Mouse (Mus musculus) gastrocnemius, postnatal 10 days (tissue): ENCODE measurements around the gene Sirpb1a. TPM values are rescaled to one million over a fixed set of nuclear protein-coding genes. Genes with fewer than 3 reads are reported as not detected.
"Not testable (repeated sequence)": the region's sequence is repeated elsewhere in the genome, so short reads cannot be mapped to it uniquely, and the experiment has no call there.

Experiments
- DNase-seq: peaks from one replicate; pipeline ENCODE4 v3.0.0; 2021; ENCODE audit warnings: mixed read lengths
- long read RNA-seq, 2 experiments: library from polyadenylated mRNA; stranded (forward); transcript quantifications; one replicate each; pipeline ENCODE4 v2.0.0; 2021
- total RNA-seq, 2 experiments: library from RNA; stranded (reverse); gene quantifications; 2 replicates each; pipeline ENCODE4 v1.2.3; 2021

The Sirpb1a gene
- not detected for total RNA-seq
- long read RNA-seq, experiment 1, result 0 reads
- long read RNA-seq, experiment 2, result 0 reads

DNA sequence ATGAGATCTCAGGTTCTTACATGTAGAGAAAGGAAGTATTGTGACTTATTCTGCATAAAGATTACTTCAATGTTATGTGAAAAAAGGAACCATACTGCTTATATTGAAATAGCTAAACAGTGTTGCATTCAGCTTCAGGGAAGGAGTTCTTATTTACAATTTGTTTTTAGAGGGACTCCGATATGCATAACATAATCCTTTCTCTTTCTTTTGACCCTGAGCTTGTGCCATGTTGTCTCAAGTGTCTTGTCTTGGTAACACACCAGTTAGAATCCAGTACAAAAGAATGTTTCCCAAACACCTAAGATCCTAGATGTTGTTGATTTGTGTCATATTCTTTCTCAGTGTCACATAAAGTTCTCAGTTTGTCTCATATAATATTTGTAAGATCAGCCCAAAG, at the start of gene Sirpb1a:
Sirpb1a (minus strand) TSS at position 74 of the 400 bp plus-strand sequence.
- not testable (repeated sequence) for DNase-seq

DNA sequence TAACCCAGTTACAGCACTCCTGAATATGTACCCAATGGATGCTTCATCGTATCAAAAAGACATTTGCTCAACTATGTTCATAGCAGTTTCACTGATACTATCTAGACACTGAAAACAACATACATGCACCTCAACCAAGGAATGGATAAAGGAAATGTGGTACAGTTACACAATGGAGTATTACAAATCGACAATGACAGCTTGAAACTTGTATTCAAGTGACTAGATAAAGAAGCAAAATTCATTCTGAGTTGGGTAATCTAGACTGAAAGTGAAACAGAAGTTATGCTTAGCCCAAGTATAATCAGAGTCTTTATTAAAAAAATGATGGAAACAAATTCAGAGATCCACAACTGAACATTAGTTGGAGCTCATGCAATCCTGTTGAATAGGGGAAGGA, 48.5 kb upstream of the Sirpb1a start:
- not testable (repeated sequence) for DNase-seq

DNA sequence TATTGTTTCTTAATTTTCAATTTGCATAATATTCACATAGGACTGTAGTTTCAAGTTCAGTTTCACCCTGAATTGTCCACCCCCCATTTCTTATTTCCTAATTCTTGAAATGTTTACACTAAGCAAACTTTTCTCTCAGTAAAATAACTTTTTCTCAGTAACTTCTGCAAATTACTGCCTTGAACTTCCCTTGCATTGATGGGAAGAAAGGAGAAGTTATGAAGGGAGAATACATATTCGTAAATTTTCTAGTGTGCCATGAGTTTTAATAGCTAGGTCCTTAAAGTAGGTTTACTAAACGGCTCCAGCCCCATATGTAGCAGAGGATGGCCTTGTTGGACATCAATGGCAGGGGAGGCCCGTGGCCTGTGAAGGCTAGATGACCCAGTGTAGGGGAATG, 43.8 kb upstream of the Sirpb1a start:
- not testable (repeated sequence) for DNase-seq

DNA sequence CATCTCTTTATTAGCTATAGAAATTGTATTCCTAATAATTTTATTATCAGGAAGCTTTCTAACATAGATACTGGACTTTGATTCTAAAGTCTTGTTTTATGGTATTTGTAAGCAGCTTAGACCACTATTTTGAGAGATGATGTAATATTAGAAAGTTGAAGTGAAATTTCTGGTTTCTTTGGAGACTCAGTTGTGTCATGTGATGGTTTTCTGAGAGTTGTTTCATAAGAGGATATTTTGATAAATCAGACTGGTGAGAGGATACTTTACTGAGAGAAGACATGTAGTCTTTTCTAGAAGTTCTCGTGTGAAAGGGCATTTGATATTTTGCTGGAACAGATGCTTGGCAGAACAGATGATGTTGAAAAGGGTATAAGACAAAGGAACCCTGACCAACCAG, 17.6 kb upstream of the Sirpb1a start:
- not testable (repeated sequence) for DNase-seq

DNA sequence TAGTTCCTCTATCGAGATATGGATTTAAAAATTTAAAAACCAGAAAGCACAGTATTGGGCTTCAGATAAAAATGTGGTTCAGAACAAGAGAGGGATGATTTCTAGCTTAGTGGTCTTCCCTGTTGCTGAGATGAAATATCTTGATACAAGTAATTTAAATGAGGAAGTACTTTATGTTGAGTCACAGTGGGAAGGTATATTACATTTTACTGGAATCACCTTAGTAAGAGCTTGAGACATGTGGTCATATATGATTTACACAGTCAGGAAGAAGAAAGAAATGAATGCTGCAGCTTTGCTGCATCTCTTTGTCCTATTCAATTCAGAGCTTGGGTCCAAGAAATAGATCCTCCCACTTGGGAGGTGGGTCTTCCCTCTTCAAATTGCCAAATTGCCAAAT, 13.5 kb upstream of the Sirpb1a start:
- DNase-seq, result not testable (repeated sequence)

DNA sequence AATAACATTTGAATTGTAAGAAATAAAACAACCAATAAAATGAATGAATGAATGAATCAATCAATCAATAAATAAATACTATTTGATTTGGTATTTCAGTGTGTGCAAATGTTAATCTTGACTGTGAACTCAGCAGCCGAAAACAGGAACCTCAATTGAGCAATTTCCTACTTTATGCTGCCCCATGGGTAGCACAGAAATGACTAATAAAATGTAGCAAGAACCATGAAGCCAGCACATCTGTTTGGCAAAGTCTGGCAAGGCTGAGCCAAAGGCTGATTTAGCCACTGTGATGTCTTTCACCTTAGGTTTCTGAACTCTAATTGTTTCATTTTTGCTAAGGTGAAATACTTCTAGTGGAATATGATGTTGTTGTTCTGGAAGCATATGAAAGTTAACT, 1.6 kb upstream of the Sirpb1a start:
- DNase-seq, result no peak

DNA sequence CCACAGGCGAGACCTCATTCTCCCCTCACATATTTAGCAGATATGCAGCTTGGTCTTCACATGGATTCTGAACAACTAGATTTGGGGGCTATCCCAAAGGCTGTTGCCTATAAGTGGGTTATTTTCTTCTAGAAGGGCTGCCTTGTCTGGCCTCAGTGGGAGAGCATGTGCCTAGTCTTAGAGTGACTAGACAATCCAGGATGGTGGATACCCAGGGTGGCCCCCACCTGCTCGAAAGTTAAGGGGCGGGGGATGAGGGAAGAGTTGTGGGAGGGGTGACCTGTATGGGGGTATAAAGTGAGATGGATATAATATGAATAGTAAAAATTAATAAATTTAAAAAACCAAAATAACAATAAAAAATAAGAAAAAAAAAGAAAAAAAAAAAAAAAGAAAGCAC, 70.6 kb downstream of the Sirpb1a start:
- not testable (repeated sequence) for DNase-seq

DNA sequence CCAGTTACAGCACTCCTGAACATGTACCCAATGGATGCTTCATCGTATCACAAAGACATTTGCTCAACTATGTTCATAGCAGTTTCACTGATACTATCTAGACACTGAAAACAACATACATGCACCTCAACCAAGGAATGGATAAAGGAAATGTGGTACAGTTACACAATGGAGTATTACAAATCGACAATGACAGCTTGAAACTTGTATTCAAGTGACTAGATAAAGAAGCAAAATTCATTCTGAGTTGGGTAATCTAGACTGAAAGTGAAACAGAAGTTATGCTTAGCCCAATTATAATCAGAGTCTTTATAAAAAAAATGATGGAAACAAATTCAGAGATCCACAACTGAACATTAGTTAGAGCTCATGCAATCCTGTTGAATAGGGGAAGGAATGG, 76.0 kb downstream of the Sirpb1a start:
- not testable (repeated sequence) for DNase-seq

DNA sequence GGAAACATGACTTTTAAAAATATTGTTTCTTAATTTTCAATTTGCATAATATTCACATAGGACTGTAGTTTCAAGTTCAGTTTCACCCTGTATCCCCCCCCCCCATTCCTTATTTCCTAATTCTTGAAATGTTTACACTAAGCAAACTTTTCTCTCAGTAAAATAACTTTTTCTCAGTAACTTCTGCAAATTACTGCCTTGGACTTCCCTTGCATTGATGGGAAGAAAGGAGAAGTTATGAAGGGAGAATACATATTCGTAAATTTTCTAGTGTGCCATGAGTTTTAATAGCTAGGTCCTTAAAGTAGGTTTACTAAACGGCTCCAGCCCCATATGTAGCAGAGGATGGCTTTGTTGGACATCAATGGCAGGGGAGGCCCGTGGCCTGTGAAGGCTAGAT, 80.7 kb downstream of the Sirpb1a start:
- not testable (repeated sequence) for DNase-seq

DNA sequence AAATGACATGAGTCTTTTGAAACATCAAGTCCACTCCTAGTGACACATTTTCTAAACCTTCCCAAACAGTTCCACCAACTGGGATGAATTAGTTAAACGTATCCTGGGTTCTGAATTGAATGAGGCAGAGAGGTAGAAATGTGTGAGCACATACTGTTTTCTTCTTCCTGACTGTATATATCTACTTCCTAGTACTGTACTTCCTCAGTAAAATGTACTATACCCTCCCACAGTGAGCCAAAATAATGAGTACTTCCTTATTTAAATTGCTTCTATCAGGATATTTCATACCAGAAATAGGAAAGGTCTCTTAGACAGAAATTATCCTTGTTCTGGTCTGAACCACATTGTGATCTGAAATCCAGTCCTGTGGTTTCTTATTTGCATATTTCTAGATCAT, 86.0 kb downstream of the Sirpb1a start:
- no peak for DNase-seq

DNA sequence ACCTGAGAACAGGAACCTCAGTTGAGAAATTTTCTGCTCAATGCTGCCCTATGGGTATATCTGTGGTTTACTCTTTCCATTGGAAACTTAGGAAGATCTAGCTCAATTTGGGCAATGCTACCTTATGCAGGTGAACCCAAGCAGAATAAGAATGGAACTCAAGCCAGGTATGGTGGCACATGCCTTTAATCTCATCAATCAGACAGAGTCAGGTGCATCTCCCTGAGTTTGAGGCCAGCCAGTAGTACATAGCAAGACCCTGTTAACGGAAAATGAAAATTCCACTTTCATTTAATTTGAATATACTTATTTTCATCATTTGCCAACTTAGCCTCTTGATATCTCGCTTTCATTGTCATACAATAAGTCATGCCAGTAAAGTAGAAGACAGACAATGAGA, 92.1 kb downstream of the Sirpb1a start:
- no peak for DNase-seq

DNA sequence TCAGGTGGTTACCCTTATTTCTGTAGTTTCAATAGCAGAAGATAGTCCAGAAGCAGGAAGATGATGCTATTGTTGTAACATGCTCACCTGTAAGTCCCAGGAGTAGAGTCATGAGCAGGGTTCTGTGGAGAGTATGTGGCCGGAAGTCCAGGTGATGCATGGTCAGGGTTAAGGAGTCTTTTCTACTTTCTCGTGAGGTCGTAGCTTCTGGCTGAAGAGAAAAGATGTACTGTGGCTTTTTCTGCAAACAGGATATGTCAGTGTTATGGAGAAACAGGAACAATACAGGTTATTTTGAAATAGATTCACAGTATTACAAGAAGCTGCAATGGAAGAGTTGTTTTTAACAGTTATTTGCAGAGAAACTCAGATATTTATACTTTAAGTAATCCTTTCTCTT, 94.3 kb downstream of the Sirpb1a start, which contains the start of gene Gm9733:
Gm9733 (minus strand) TSS at position 240 of the 400 bp plus-strand sequence.
- DNase-seq, result no peak

DNA sequence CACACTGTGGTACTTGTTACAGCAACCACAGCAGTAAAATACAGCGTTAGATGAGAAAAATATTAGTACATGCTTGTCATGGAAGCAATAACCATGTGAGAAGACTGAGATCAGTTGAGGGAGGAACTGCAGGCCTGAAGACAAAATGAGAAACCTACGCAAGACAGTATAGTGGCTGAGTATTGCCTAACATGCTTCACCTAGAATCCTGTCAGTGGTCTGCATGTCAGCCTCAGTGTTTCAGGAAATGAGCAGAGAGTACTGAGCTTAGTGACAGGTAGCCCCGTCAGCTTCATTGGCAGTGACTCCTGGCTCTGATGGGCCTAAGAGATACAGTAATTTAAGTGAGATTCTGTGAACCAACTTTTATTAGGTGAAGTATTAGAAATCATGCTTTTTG, 94.8 kb downstream of the Sirpb1a start:
- DNase-seq, result no peak

DNA sequence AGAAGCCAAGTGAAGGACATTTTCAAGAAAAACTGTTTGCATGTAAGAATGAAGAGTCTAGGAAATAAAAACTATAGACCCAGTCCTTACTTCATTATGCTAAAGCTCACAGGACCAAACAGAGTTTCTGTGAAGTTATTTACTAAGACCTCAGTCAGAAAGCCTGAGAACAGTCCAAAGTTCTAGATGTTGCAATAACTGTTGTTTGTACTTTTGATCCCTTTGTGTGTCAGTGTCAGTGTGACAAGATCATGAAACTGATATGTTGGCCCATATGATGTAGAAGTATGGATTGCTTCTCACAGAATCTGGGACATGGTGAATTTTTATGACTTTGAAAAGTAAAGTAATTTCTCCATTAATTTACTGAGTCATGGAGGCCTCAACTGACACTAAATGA, 96.8 kb downstream of the Sirpb1a start:
- no peak for DNase-seq

Other genes starting within 250 kb of the Sirpb1a start
- not detected for gene Gm9733, start 94.2 kb downstream of the Sirpb1a start, total RNA-seq
- gene Sirpb1b, start 148.5 kb upstream of the Sirpb1a start, total RNA-seq, result not detected